Mouse (Mus musculus): ENCODE measurements at regions not wholly inside any gene's neighbourhood (a gene's known extent, or its start where the extent isn't known, plus 50 kb on each side); places are given as distances from the start of the nearest gene placed in this dataset.

GRCm38 (mm10) chr16:46574221-46574620, 75.9 kb upstream of the Nectin3 start:
- TF ChIP-seq CTCF (conservative IDR thresholded peaks at IDR 0.05; ENCODE audit: insufficient read depth, insufficient read length, low read depth, low read length) (no peak), POLR2A (IDR thresholded peaks at IDR 0.05; ENCODE audit: low read depth, low read length) (no peak)
